Mouse (Mus musculus): ENCODE data around the gene Lrpprc.
A peak's percentile ranks its signal among the peaks of the same experiment; 100 is the strongest.
"Not testable (repeated sequence)": the region's sequence is repeated elsewhere in the genome, so short reads cannot be mapped to it uniquely, and the experiment has no call there.

Gene Lrpprc

GRCm38 (mm10) chr17:84790447-84791098 lies at the start of gene Lrpprc:
Gene Lrpprc (minus strand): TSS chr17:84790789.
- DNase-seq (ENCODE audit: extremely low read depth, low read depth, low spot score), result peak; percentile 61

- DNase-seq (ENCODE audit: extremely low read depth, low read depth, low spot score), result peak; percentile 3
Measured at GRCm38 (mm10) chr17:84837780-84838179, 47.2 kb upstream of the Lrpprc start.

GRCm38 (mm10) chr17:84835249-84835648 lies 44.7 kb upstream of the Lrpprc start:
- no peak for DNase-seq (ENCODE audit: extremely low read depth, low read depth, low spot score)

GRCm38 (mm10) chr17:84832346-84832745 lies 41.8 kb upstream of the Lrpprc start:
- DNase-seq (ENCODE audit: extremely low read depth, low read depth, low spot score), result no peak

GRCm38 (mm10) chr17:84828301-84828700 lies 37.7 kb upstream of the Lrpprc start:
- DNase-seq (ENCODE audit: extremely low read depth, low read depth, low spot score), result no peak

GRCm38 (mm10) chr17:84820603-84821002 lies 30.0 kb upstream of the Lrpprc start:
- no peak for DNase-seq (ENCODE audit: extremely low read depth, low read depth, low spot score)

GRCm38 (mm10) chr17:84818390-84818789 lies 27.8 kb upstream of the Lrpprc start:
- no peak for DNase-seq (ENCODE audit: extremely low read depth, low read depth, low spot score)

GRCm38 (mm10) chr17:84816014-84816461 lies 25.4 kb upstream of the Lrpprc start:
- no peak for DNase-seq (ENCODE audit: extremely low read depth, low read depth, low spot score)

GRCm38 (mm10) chr17:84814905-84815304 lies 24.3 kb upstream of the Lrpprc start:
- DNase-seq (ENCODE audit: extremely low read depth, low read depth, low spot score), result no peak

GRCm38 (mm10) chr17:84814192-84814591 lies 23.6 kb upstream of the Lrpprc start:
- DNase-seq (ENCODE audit: extremely low read depth, low read depth, low spot score), result not testable (repeated sequence)

- no peak for DNase-seq (ENCODE audit: extremely low read depth, low read depth, low spot score)
Measured at GRCm38 (mm10) chr17:84792006-84792405, 1.4 kb upstream of the Lrpprc start.

GRCm38 (mm10) chr17:84791156-84791555 lies 567 bp upstream of the Lrpprc start:
- DNase-seq (ENCODE audit: extremely low read depth, low read depth, low spot score), result peak; percentile 18

- no peak for DNase-seq (ENCODE audit: extremely low read depth, low read depth, low spot score)
Measured at GRCm38 (mm10) chr17:84790043-84790442, 546 bp downstream of the Lrpprc start.

GRCm38 (mm10) chr17:84788376-84789125 lies 2.0 kb downstream of the Lrpprc start:
- no peak for DNase-seq (ENCODE audit: extremely low read depth, low read depth, low spot score)

- DNase-seq (ENCODE audit: extremely low read depth, low read depth, low spot score), result no peak
Measured at GRCm38 (mm10) chr17:84787477-84787876, 3.1 kb downstream of the Lrpprc start.

- no peak for DNase-seq (ENCODE audit: extremely low read depth, low read depth, low spot score)
Measured at GRCm38 (mm10) chr17:84786911-84787310, 3.7 kb downstream of the Lrpprc start.

GRCm38 (mm10) chr17:84785176-84785575 lies 5.4 kb downstream of the Lrpprc start:
- no peak for DNase-seq (ENCODE audit: extremely low read depth, low read depth, low spot score)

- no peak for DNase-seq (ENCODE audit: extremely low read depth, low read depth, low spot score)
Measured at GRCm38 (mm10) chr17:84783491-84783890, 7.1 kb downstream of the Lrpprc start.

- DNase-seq (ENCODE audit: extremely low read depth, low read depth, low spot score), result no peak
Measured at GRCm38 (mm10) chr17:84780321-84780720, 10.3 kb downstream of the Lrpprc start.

- no peak for DNase-seq (ENCODE audit: extremely low read depth, low read depth, low spot score)
Measured at GRCm38 (mm10) chr17:84778477-84778978, 12.1 kb downstream of the Lrpprc start.

GRCm38 (mm10) chr17:84776362-84777000 lies 14.1 kb downstream of the Lrpprc start:
- no peak for DNase-seq (ENCODE audit: extremely low read depth, low read depth, low spot score)

GRCm38 (mm10) chr17:84775291-84775690 lies 15.3 kb downstream of the Lrpprc start:
- no peak for DNase-seq (ENCODE audit: extremely low read depth, low read depth, low spot score)

Data from fat pad, adult 2 months (tissue).